Mouse (Mus musculus) forebrain, embryonic 10.5 days (tissue): ENCODE results near the gene Upf3a. TPM values are rescaled to one million over a fixed set of nuclear protein-coding genes. Genes with fewer than 3 reads are reported as not detected.
"Not testable (repeated sequence)": the region's sequence is repeated elsewhere in the genome, so short reads cannot be mapped to it uniquely, and the experiment has no call there.

Experiments
- DNase-seq: peaks from one replicate; pipeline ENCODE4 v3.0.0-alpha.2; 2017; ENCODE audit warnings: low spot score; ENCODE audit errors: extremely low spot score
- H3K27ac ChIP-seq: fragments of 300-500 bp; sonication (generic); 2 replicates; pipeline ENCODE4 v1.5.1; 2016; ENCODE audit warnings: mild to moderate bottlenecking
- H3K27me3 ChIP-seq: fragments of 300-500 bp; sonication (generic); 2 replicates; pipeline ENCODE4 v1.6.1; 2016; ENCODE audit warnings: mild to moderate bottlenecking; ENCODE audit not compliant: poor library complexity, severe bottlenecking
- H3K36me3 ChIP-seq: fragments of 300-500 bp; sonication (generic); replicated peaks from 2 replicates; pipeline ENCODE4 v1.6.1; 2016; ENCODE audit warnings: mild to moderate bottlenecking, moderate library complexity
- H3K4me1 ChIP-seq: fragments of 300-500 bp; sonication (generic); 2 replicates; pipeline ENCODE4 v1.6.1; 2016
- H3K4me3 ChIP-seq: fragments of 300-500 bp; sonication (generic); 2 replicates; pipeline ENCODE4 v1.5.1; 2016; ENCODE audit warnings: mild to moderate bottlenecking, moderate library complexity
- H3K9me3 ChIP-seq: fragments of 300-500 bp; sonication (generic); 2 replicates; pipeline ENCODE4 v1.6.1; 2016; ENCODE audit warnings: mild to moderate bottlenecking, moderate library complexity
- WGBS: fragments of 180-500 bp; shearing (Covaris S2); methylation state at CpG from one replicate; pipeline ENCODE4 v1.1.7; 2016; 5-methylcytosine and 5-hydroxymethylcytosine counted together
- polyA plus RNA-seq: library from polyadenylated mRNA; unstranded; fragments of >200 nt; fragmentation: Nextera tagmentation; extraction: Ambion mirVana; gene quantifications from 2 replicates; pipeline ENCODE4 v1.2.1, GENCODE M21; 2016

Gene Upf3a
- polyA plus RNA-seq, 1 experiment from 2014 or later, result 39.3 TPM

GRCm38 (mm10) chr8:13789606-13790005 is 4.2 kb downstream of the Upf3a start:
- 94% methylated on average over 8 of the region's 8 CpGs for WGBS

DNA sequence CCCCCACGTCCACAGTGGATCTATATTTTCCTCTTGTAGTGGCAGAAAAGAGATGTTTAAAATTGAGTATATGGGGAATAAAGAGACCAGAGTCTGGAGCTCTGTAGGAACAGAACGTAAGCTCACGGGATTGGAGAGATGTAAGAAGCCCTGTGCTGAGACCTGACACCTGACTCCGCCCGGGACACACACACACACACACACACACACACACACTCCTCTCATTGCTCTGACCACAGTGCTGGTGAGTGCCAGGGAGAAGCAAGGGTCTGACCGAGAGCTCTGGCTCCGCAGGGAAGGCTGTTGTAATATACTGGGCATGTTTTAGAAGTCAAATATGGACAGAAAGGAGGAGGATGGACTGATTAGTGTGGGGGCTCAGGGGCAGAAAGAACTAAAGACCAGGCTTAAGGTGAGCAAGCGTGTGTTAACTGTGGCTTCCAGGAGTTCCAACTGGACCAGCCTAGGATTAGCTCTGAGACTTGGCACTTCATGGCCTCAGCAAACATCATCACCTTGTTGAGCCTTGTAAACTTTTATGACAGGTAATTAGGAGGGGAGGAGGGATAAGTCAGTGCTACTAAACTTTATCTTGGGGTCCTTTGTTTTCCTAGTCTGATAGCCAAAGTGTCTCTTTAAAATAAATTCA is 7.8 kb downstream of the Upf3a start:
- H3K27ac ChIP-seq, result no peak overlapping the region
- 91% methylated on average over 8 of the region's 8 CpGs for WGBS
- H3K9me3 ChIP-seq, result no peaks in the 10 kb centered on the region
- DNase-seq, result no peak
- peaks cover 80% of the 10 kb centered on the region for H3K36me3 ChIP-seq
- no peak overlapping the region for H3K4me3 ChIP-seq
- H3K4me1 ChIP-seq, result no peaks in the 10 kb centered on the region
- H3K27me3 ChIP-seq, result no peaks in the 10 kb centered on the region

More at GRCm38 (mm10) chr8:13789606-13790005, 4.2 kb downstream of the Upf3a start:
- Histone ChIP-seq H3K27me3 (no peaks in the 10 kb centered on the region), H3K36me3 (peaks cover 52% of the 10 kb centered on the region), H3K4me1 (peaks cover 13% of the 10 kb centered on the region), H3K27ac (no peak overlapping the region), H3K4me3 (no peak overlapping the region), H3K9me3 (no peaks in the 10 kb centered on the region)
- no peak for DNase-seq

- no peak for DNase-seq
- peaks cover 81% of the 10 kb centered on the region for H3K36me3 ChIP-seq
- H3K4me1 ChIP-seq, result no peaks in the 10 kb centered on the region
- WGBS, result 94% methylated on average over 11 of the region's 11 CpGs
- H3K9me3 ChIP-seq, result no peaks in the 10 kb centered on the region
- no peak overlapping the region for H3K4me3 ChIP-seq
- H3K27me3 ChIP-seq, result no peaks in the 10 kb centered on the region
- H3K27ac ChIP-seq, result no peak overlapping the region
Observed at GRCm38 (mm10) chr8:13793746-13794101, 8.3 kb downstream of the Upf3a start.

GRCm38 (mm10) chr8:13797676-13798075 is 12.3 kb downstream of the Upf3a start:
- 93% methylated on average over 5 of the region's 5 CpGs for WGBS
- no peaks in the 10 kb centered on the region for H3K27me3 ChIP-seq
- peaks cover 67% of the 10 kb centered on the region for H3K36me3 ChIP-seq
- H3K4me1 ChIP-seq, result no peaks in the 10 kb centered on the region
- no peaks in the 10 kb centered on the region for H3K9me3 ChIP-seq
- no peak overlapping the region for H3K27ac ChIP-seq
- no peak overlapping the region for H3K4me3 ChIP-seq
- DNase-seq, result no peak

DNA sequence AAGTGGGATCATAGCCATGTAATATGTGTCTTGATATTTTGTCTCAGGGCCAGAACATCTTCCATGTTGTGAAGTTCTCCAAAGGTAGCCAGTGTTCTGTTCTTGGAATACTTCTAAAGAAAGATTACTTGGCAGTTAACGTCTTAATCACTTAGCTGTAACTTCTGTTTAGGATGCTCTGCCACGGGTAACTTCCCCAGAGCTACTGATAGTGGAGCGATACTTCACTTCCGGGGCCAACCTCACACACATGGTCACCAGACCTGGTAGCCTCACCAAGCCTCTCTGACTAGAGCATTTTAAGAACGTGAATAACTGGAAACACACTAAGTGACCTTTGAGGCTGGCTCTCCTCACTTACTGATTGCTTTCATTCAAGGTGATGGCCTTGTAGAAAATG is 14.2 kb downstream of the Upf3a start:
- DNase-seq, result no peak
- 89% methylated on average over 5 of the region's 5 CpGs for WGBS
- no peak overlapping the region for H3K27ac ChIP-seq
- no peak overlapping the region for H3K4me3 ChIP-seq
- peaks cover 49% of the 10 kb centered on the region for H3K36me3 ChIP-seq
- H3K27me3 ChIP-seq, result no peaks in the 10 kb centered on the region
- H3K9me3 ChIP-seq, result no peaks in the 10 kb centered on the region
- H3K4me1 ChIP-seq, result no peaks in the 10 kb centered on the region

GRCm38 (mm10) chr8:13828598-13829172 is 43.3 kb downstream of the Upf3a start:
- no peak overlapping the region for H3K27ac ChIP-seq
- no peaks in the 10 kb centered on the region for H3K9me3 ChIP-seq
- H3K36me3 ChIP-seq, result no peaks in the 10 kb centered on the region
- no peaks in the 10 kb centered on the region for H3K27me3 ChIP-seq
- 81% methylated on average over 7 of the region's 7 CpGs for WGBS
- H3K4me3 ChIP-seq, result no peak overlapping the region
- no peaks in the 10 kb centered on the region for H3K4me1 ChIP-seq
- no peak for DNase-seq

- H3K4me3 ChIP-seq, H3K36me3 ChIP-seq, H3K4me1 ChIP-seq, H3K27me3 ChIP-seq, H3K27ac ChIP-seq, H3K9me3 ChIP-seq, DNase-seq: not testable (repeated sequence)
- WGBS, result 83% methylated on average over 5 of the region's 5 CpGs
Observed at GRCm38 (mm10) chr8:13838289-13838688, 52.9 kb downstream of the Upf3a start, which contains the start of gene AF366264. TSS of gene AF366264 (minus strand) at chr8:13838389.

- peaks cover 20% of the 10 kb centered on the region for H3K9me3 ChIP-seq
- not testable (repeated sequence) for H3K27me3 ChIP-seq, H3K4me3 ChIP-seq, H3K36me3 ChIP-seq, H3K4me1 ChIP-seq, DNase-seq, H3K27ac ChIP-seq
- 91% methylated on average over 1 of the region's 1 CpGs for WGBS
Observed at GRCm38 (mm10) chr8:13843286-13843685, 57.9 kb downstream of the Upf3a start.

Other genes with a start within 250 kb of the Upf3a start
- gene 1700029H14Rik, start 223.2 kb upstream of the Upf3a start, polyA plus RNA-seq, result not detected in 2 replicates
- 24.8 and 27.2 TPM in 2 replicates for gene Rasa3, start 108.0 kb upstream of the Upf3a start, polyA plus RNA-seq
- gene Cfap97d2, start 79.7 kb upstream of the Upf3a start, polyA plus RNA-seq, result 1.4 and 2.0 TPM in 2 replicates
- 215 and 222 TPM in 2 replicates for gene Cdc16, start 27.9 kb upstream of the Upf3a start, polyA plus RNA-seq
- gene AF366264, start 52.8 kb downstream of the Upf3a start, polyA plus RNA-seq, result not detected in 2 replicates
- 46.6 and 49.4 TPM in 2 replicates for gene Champ1, start 84.0 kb downstream of the Upf3a start, polyA plus RNA-seq
- gene Coprs, start 104.7 kb downstream of the Upf3a start, polyA plus RNA-seq, result 90.4 and 94.2 TPM in 2 replicates